Mouse (Mus musculus): Measurements from ENCODE around the gene Triobp. TPM values are rescaled to one million over a fixed set of nuclear protein-coding genes. Genes with fewer than 3 reads are reported as not detected.

Triobp gene
- polyA plus RNA-seq, 1 experiment = 97.8 TPM

GRCm38 (mm10) chr15:78912040-78912439, 35.5 kb upstream of the Triobp start:
- H3K27me3 ChIP-seq (replicated peaks) = no peaks in the 10 kb centered on the region
- peaks cover 80% of the 10 kb centered on the region for H3K4me1 ChIP-seq
- no peaks in the 10 kb centered on the region for H3K9me3 ChIP-seq
- TF ChIP-seq FLI1 (IDR thresholded peaks at IDR 0.05; ENCODE audit: low read length) = no peak
- TF ChIP-seq GATA1 (IDR thresholded peaks at IDR 0.05; ENCODE audit: borderline replicate concordance, low read length) = no peak
- H3K4me3 ChIP-seq (replicated peaks) = no peak overlapping the region
- H3K36me3 ChIP-seq (replicated peaks; ENCODE audit: low read length) = peaks cover 72% of the 10 kb centered on the region

- no peaks in the 10 kb centered on the region for H3K27me3 ChIP-seq (replicated peaks)
- H3K4me1 ChIP-seq = peaks cover 70% of the 10 kb centered on the region
- no peaks in the 10 kb centered on the region for H3K9me3 ChIP-seq
- peak within 1 kb of the TSS; percentile 94 for H3K4me3 ChIP-seq (replicated peaks)
- H3K36me3 ChIP-seq (replicated peaks; ENCODE audit: low read length) = peaks cover 68% of the 10 kb centered on the region
- TF ChIP-seq GATA1 (IDR thresholded peaks at IDR 0.05; ENCODE audit: borderline replicate concordance, low read length) (no peak), FLI1 (IDR thresholded peaks at IDR 0.05; ENCODE audit: low read length) (no peak)
These were observed 33.9 kb upstream of the Triobp start, which contains the start of gene Pdxp for GRCm38 (mm10) chr15:78913632-78914090. TSS of gene Pdxp (plus strand) at chr15:78913919.

GRCm38 (mm10) chr15:78914091-78914822, 33.3 kb upstream of the Triobp start:
- Histone ChIP-seq H3K9me3 (no peaks in the 10 kb centered on the region), H3K4me1 (peaks cover 64% of the 10 kb centered on the region), H3K27me3 (replicated peaks) (no peaks in the 10 kb centered on the region), H3K4me3 (replicated peaks) (peak overlapping the region; percentile 94), H3K36me3 (replicated peaks; ENCODE audit: low read length) (peaks cover 68% of the 10 kb centered on the region)
- TF ChIP-seq FLI1 (IDR thresholded peaks at IDR 0.05; ENCODE audit: low read length) (no peak), GATA1 (IDR thresholded peaks at IDR 0.05; ENCODE audit: borderline replicate concordance, low read length) (no peak)

GRCm38 (mm10) chr15:78914823-78915659, 32.5 kb upstream of the Triobp start:
- TF ChIP-seq GATA1 (IDR thresholded peaks at IDR 0.05; ENCODE audit: borderline replicate concordance, low read length) = no peak
- TF ChIP-seq FLI1 (IDR thresholded peaks at IDR 0.05; ENCODE audit: low read length) = no peak
- Histone ChIP-seq H3K9me3 (no peaks in the 10 kb centered on the region), H3K36me3 (replicated peaks; ENCODE audit: low read length) (peaks cover 67% of the 10 kb centered on the region), H3K27me3 (replicated peaks) (peaks cover under 1% of the 10 kb centered on the region), H3K4me3 (replicated peaks) (peak overlapping the region; percentile 94), H3K4me1 (peaks cover 65% of the 10 kb centered on the region)

- peaks cover 65% of the 10 kb centered on the region for H3K4me1 ChIP-seq
- peaks cover 63% of the 10 kb centered on the region for H3K36me3 ChIP-seq (replicated peaks; ENCODE audit: low read length)
- TF ChIP-seq FLI1 (IDR thresholded peaks at IDR 0.05; ENCODE audit: low read length) (no peak), GATA1 (IDR thresholded peaks at IDR 0.05; ENCODE audit: borderline replicate concordance, low read length) (no peak)
- no peaks in the 10 kb centered on the region for H3K9me3 ChIP-seq
- H3K4me3 ChIP-seq (replicated peaks) = peak overlapping the region; percentile 94
- H3K27me3 ChIP-seq (replicated peaks) = peaks cover 3% of the 10 kb centered on the region
These were observed 31.9 kb upstream of the Triobp start for GRCm38 (mm10) chr15:78915660-78916017.

GRCm38 (mm10) chr15:78916052-78916826, 31.3 kb upstream of the Triobp start:
- H3K9me3 ChIP-seq = peaks cover under 1% of the 10 kb centered on the region
- peaks cover 59% of the 10 kb centered on the region for H3K4me1 ChIP-seq
- peak overlapping the region; percentile 51 for H3K4me3 ChIP-seq (replicated peaks)
- TF ChIP-seq FLI1 (IDR thresholded peaks at IDR 0.05; ENCODE audit: low read length) (no peak), GATA1 (IDR thresholded peaks at IDR 0.05; ENCODE audit: borderline replicate concordance, low read length) (no peak)
- peaks cover 3% of the 10 kb centered on the region for H3K27me3 ChIP-seq (replicated peaks)
- H3K36me3 ChIP-seq (replicated peaks; ENCODE audit: low read length) = peaks cover 57% of the 10 kb centered on the region

GRCm38 (mm10) chr15:78918126-78918525, 29.4 kb upstream of the Triobp start:
- Histone ChIP-seq H3K4me1 (peaks cover 72% of the 10 kb centered on the region), H3K27me3 (replicated peaks) (peaks cover 10% of the 10 kb centered on the region), H3K36me3 (replicated peaks; ENCODE audit: low read length) (peaks cover 45% of the 10 kb centered on the region), H3K9me3 (peaks cover 11% of the 10 kb centered on the region), H3K4me3 (replicated peaks) (no peak overlapping the region)
- no peak for TF ChIP-seq FLI1 (IDR thresholded peaks at IDR 0.05; ENCODE audit: low read length)
- TF ChIP-seq GATA1 (IDR thresholded peaks at IDR 0.05; ENCODE audit: borderline replicate concordance, low read length) = no peak

GRCm38 (mm10) chr15:78919914-78920313, 27.6 kb upstream of the Triobp start:
- peaks cover 71% of the 10 kb centered on the region for H3K4me1 ChIP-seq
- H3K9me3 ChIP-seq = peaks cover 11% of the 10 kb centered on the region
- peaks cover 10% of the 10 kb centered on the region for H3K27me3 ChIP-seq (replicated peaks)
- TF ChIP-seq FLI1 (IDR thresholded peaks at IDR 0.05; ENCODE audit: low read length) = no peak
- H3K36me3 ChIP-seq (replicated peaks; ENCODE audit: low read length) = peaks cover 44% of the 10 kb centered on the region
- no peak overlapping the region for H3K4me3 ChIP-seq (replicated peaks)

GRCm38 (mm10) chr15:78922700-78923099, 24.8 kb upstream of the Triobp start:
- H3K4me3 ChIP-seq (replicated peaks) = no peak overlapping the region
- TF ChIP-seq FLI1 (IDR thresholded peaks at IDR 0.05; ENCODE audit: low read length) (no peak), GATA1 (IDR thresholded peaks at IDR 0.05; ENCODE audit: borderline replicate concordance, low read length) (no peak)
- H3K36me3 ChIP-seq (replicated peaks; ENCODE audit: low read length) = peaks cover 28% of the 10 kb centered on the region
- peaks cover 11% of the 10 kb centered on the region for H3K9me3 ChIP-seq
- H3K27me3 ChIP-seq (replicated peaks) = peaks cover 24% of the 10 kb centered on the region
- H3K4me1 ChIP-seq = peaks cover 75% of the 10 kb centered on the region

Measured in megakaryocyte, embryonic 14.5 days (primary cell).